In genomic region chr11:102086331-102086730, GRCm38 (mm10) we compare ENCODE assay signal across 8 mouse cellular contexts. TPM values are rescaled to one million over a fixed set of nuclear protein-coding genes. Genes with fewer than 3 reads are reported as not detected.
DNase-seq lines count a peak whose midpoint lies in the region; ATAC-seq lines count a peak whose summit lies in the region.

No protein-coding gene starts in this region.

- WGBS in forebrain, embryonic 12.5 days: 13% methylated on average over 3 of the region's 3 CpGs
- WGBS in midbrain, embryonic 12.5 days: 10% methylated on average over 3 of the region's 3 CpGs

- H3K4me3 ChIP-seq in forebrain, embryonic 12.5 days (replicated peaks): peak overlapping the region; percentile 56
- H3K4me3 ChIP-seq in midbrain, embryonic 12.5 days: peak overlapping the region; percentile 63

- no peaks in the 10 kb centered on the region for H3K27me3 ChIP-seq in forebrain, embryonic 12.5 days
- H3K27me3 ChIP-seq in midbrain, embryonic 12.5 days: peaks cover 3% of the 10 kb centered on the region; the same call in 1 of the 2 replicates

- H3K27ac ChIP-seq in forebrain, embryonic 12.5 days: peak overlapping the region; percentile 96
- H3K27ac ChIP-seq in midbrain, embryonic 12.5 days (replicated peaks): peak overlapping the region; percentile 96

- DNase-seq in lung, postnatal 10 days: peak; percentile 29
- no peak for DNase-seq in lung, postnatal 25 days (ENCODE audit: low spot score)
- DNase-seq in layer of hippocampus, postnatal 10 days (ENCODE audit: low spot score in 2 of 2): peak; percentile 73 to 78
- DNase-seq in testis, postnatal 10 days (ENCODE audit: low spot score): no peak
- no peak for DNase-seq in gastrocnemius, postnatal 10 days
- DNase-seq in heart, adult 8-10 months (ENCODE audit: low spot score): no peak

- peak overlapping the region; percentile 86 for H3K4me2 ChIP-seq in forebrain, embryonic 12.5 days
- H3K4me2 ChIP-seq in midbrain, embryonic 12.5 days (replicated peaks): peak overlapping the region; percentile 83

- peaks cover 13% of the 10 kb centered on the region for H3K36me3 ChIP-seq in forebrain, embryonic 12.5 days (replicated peaks)
- peaks cover 7% of the 10 kb centered on the region; the same call in 1 of the 2 replicates for H3K36me3 ChIP-seq in midbrain, embryonic 12.5 days

- ATAC-seq in forebrain, embryonic 12.5 days (ENCODE audit: low FRiP score): no peak
- ATAC-seq in midbrain, embryonic 12.5 days (ENCODE audit: low FRiP score, low read depth): no peak

- peaks cover 64% of the 10 kb centered on the region for H3K4me1 ChIP-seq in forebrain, embryonic 12.5 days
- H3K4me1 ChIP-seq in midbrain, embryonic 12.5 days: peaks cover 58% of the 10 kb centered on the region

- H3K9me3 ChIP-seq in forebrain, embryonic 12.5 days: no peaks in the 10 kb centered on the region
- H3K9me3 ChIP-seq in midbrain, embryonic 12.5 days: no peaks in the 10 kb centered on the region

- H3K9ac ChIP-seq in forebrain, embryonic 12.5 days: peak overlapping the region; percentile 64
- H3K9ac ChIP-seq in midbrain, embryonic 12.5 days (replicated peaks): peak overlapping the region; percentile 79

RNA-seq across cellular contexts. Expression of gene Mpp2, which starts 2.0 kb away (rescaled TPM):
- 24.9 and 27.9 TPM in 2 replicates for polyA plus RNA-seq in forebrain, embryonic 12.5 days (2016; fragmentation: Nextera tagmentation; extraction: Ambion mirVana)
- total RNA-seq in layer of hippocampus, postnatal 10 days (2021): 100 to 1,000 TPM; 103 to 110 TPM
- 21.7 and 23.3 TPM in 2 replicates for polyA plus RNA-seq in midbrain, embryonic 12.5 days (2016; fragmentation: Nextera tagmentation; extraction: Ambion mirVana)
- 1 to 10 TPM; 1.1 to 1.5 TPM for total RNA-seq in gastrocnemius, postnatal 10 days (2021)
- 1 to 10 TPM; 2.6 to 4.7 (median 4.3) TPM for total RNA-seq in heart, adult 8-10 months (2022)

RNA-seq across cellular contexts. Expression of gene Ppy, which starts 14.8 kb away (rescaled TPM):
- polyA plus RNA-seq in forebrain, embryonic 12.5 days (2016; fragmentation: Nextera tagmentation; extraction: Ambion mirVana): not detected in 2 replicates
- total RNA-seq in layer of hippocampus, postnatal 10 days (2021): not detected
- polyA plus RNA-seq in midbrain, embryonic 12.5 days (2016; fragmentation: Nextera tagmentation; extraction: Ambion mirVana): not detected in 2 replicates
- total RNA-seq in gastrocnemius, postnatal 10 days (2021): not detected
- not detected for total RNA-seq in heart, adult 8-10 months (2022)

RNA-seq across cellular contexts. Expression of gene Pyy, which starts 21.3 kb away (rescaled TPM):
- not detected in 2 replicates for polyA plus RNA-seq in forebrain, embryonic 12.5 days (2016; fragmentation: Nextera tagmentation; extraction: Ambion mirVana)
- not detected for total RNA-seq in layer of hippocampus, postnatal 10 days (2021)
- polyA plus RNA-seq in midbrain, embryonic 12.5 days (2016; fragmentation: Nextera tagmentation; extraction: Ambion mirVana): not detected in 2 replicates
- not detected for total RNA-seq in gastrocnemius, postnatal 10 days (2021)
- not detected for total RNA-seq in heart, adult 8-10 months (2022)

RNA-seq across cellular contexts. Expression of gene Cd300lg, which starts 45.0 kb away (rescaled TPM):
- 0.17 and 0.23 TPM in 2 replicates for polyA plus RNA-seq in forebrain, embryonic 12.5 days (2016; fragmentation: Nextera tagmentation; extraction: Ambion mirVana)
- total RNA-seq in layer of hippocampus, postnatal 10 days (2021): under 1 TPM in 1 of 2 experiments, not detected in 1; 0.14 TPM
- 0.19 and 0.34 TPM in 2 replicates for polyA plus RNA-seq in midbrain, embryonic 12.5 days (2016; fragmentation: Nextera tagmentation; extraction: Ambion mirVana)
- total RNA-seq in gastrocnemius, postnatal 10 days (2021): 10 to 100 TPM; 18.0 to 20.4 TPM
- total RNA-seq in heart, adult 8-10 months (2022): 10 to 100 TPM; 56.7 to 79.2 (median 64.0) TPM

RNA-seq across cellular contexts. Expression of gene Mpp3, which starts 58.1 kb away (rescaled TPM):
- polyA plus RNA-seq in forebrain, embryonic 12.5 days (2016; fragmentation: Nextera tagmentation; extraction: Ambion mirVana): 35.7 and 37.6 TPM in 2 replicates
- total RNA-seq in layer of hippocampus, postnatal 10 days (2021): 10 to 100 TPM; 70.1 to 79.5 TPM
- 32.1 and 33.2 TPM in 2 replicates for polyA plus RNA-seq in midbrain, embryonic 12.5 days (2016; fragmentation: Nextera tagmentation; extraction: Ambion mirVana)
- 10 to 100 TPM; 76.8 to 83.7 TPM for total RNA-seq in gastrocnemius, postnatal 10 days (2021)
- total RNA-seq in heart, adult 8-10 months (2022): 1 to 10 TPM in 3 of 4 experiments, under 1 TPM in 1; 0.92 to 2.6 (median 1.5) TPM

Comparison
In these comparisons a context has a peak if more than half of its experiments do, and no peak if none do; other contexts are left out.
1. DNase-seq: peak in lung, postnatal 10 days (single experiment) and layer of hippocampus, postnatal 10 days (2 of 2); none in lung, postnatal 25 days (single experiment), testis, postnatal 10 days (single experiment), gastrocnemius, postnatal 10 days (single experiment) and heart, adult 8-10 months (single experiment).
2. RNA of gene Mpp2, which starts 2.0 kb away (total RNA-seq): 103 to 110 TPM in layer of hippocampus, postnatal 10 days; 2.6 to 4.7 TPM in heart, adult 8-10 months and 1.1 to 1.5 TPM in gastrocnemius, postnatal 10 days; every median in the first group is over 10 times any median in the second.